Mouse (Mus musculus) testis, adult 2 months (tissue): ENCODE measurements around the gene Olfr718-ps1. TPM values are rescaled to one million over a fixed set of nuclear protein-coding genes. Genes with fewer than 3 reads are reported as not detected.
"Not testable (repeated sequence)": the region's sequence is repeated elsewhere in the genome, so short reads cannot be mapped to it uniquely, and the experiment has no call there.

Experiments used
- H3K27ac ChIP-seq: fragments of 200-500 bp; 2 replicates; pipeline ENCODE4 v1.5.1; 2012; ENCODE audit warnings: low read depth, low read length; ENCODE audit not compliant: control insufficient read depth, insufficient read depth
- H3K27me3 ChIP-seq: fragments of 200-500 bp; 2 replicates; pipeline ENCODE4 v1.6.1; 2012; ENCODE audit warnings: mild to moderate bottlenecking, low read length, moderate library complexity; ENCODE audit not compliant: control insufficient read depth, insufficient read depth
- H3K36me3 ChIP-seq: fragments of 200-500 bp; 2 replicates; pipeline ENCODE4 v1.6.1; 2012; ENCODE audit warnings: mild to moderate bottlenecking, low read length; ENCODE audit not compliant: control insufficient read depth, insufficient read depth
- H3K4me1 ChIP-seq: fragments of 200-500 bp; 2 replicates; pipeline ENCODE4 v1.6.1; 2012; ENCODE audit warnings: low read length; ENCODE audit not compliant: control insufficient read depth, insufficient read depth
- H3K4me3 ChIP-seq: fragments of 200-500 bp; 2 replicates; pipeline ENCODE4 v1.5.1; 2012; ENCODE audit warnings: low read depth, mild to moderate bottlenecking, low read length, moderate library complexity, mixed read lengths; ENCODE audit not compliant: control insufficient read depth
- CTCF ChIP-seq: fragments of 200-500 bp; IDR thresholded peaks from 2 replicates; pipeline ENCODE4 v1.5.1; 2012; ENCODE audit warnings: low read depth, mild to moderate bottlenecking, inconsistent platforms, low read length, moderate library complexity; ENCODE audit not compliant: control insufficient read depth, insufficient read depth, insufficient replicate concordance
- POLR2A ChIP-seq: fragments of 200-500 bp; IDR thresholded peaks from 2 replicates; pipeline ENCODE4 v1.6.1; 2012; ENCODE audit warnings: low read depth, mild to moderate bottlenecking, inconsistent platforms, low read length, moderate library complexity; ENCODE audit not compliant: control insufficient read depth
- polyA plus RNA-seq: library from polyadenylated mRNA; depleted of rRNA; stranded (reverse); fragments of >200 nt; gene quantifications from 2 replicates; pipeline ENCODE4 v1.2.3, GENCODE M21; 2012; rRNA removed

Olfr718-ps1 gene
- not detected in 2 replicates for polyA plus RNA-seq

GRCm38 (mm10) chr5:143147481-143147880 lies at the start of gene Olfr718-ps1:
TSS of gene Olfr718-ps1 (minus strand) at chr5:143147581.
- Histone ChIP-seq H3K4me1 (no peaks in the 10 kb centered on the region), H3K27me3 (no peaks in the 10 kb centered on the region), H3K4me3 (no peak within 1 kb of the TSS), H3K36me3 (no peaks in the 10 kb centered on the region), H3K27ac (no peak within 1 kb of the TSS)
- no peak for TF ChIP-seq POLR2A

GRCm38 (mm10) chr5:143196506-143196905 lies 49.1 kb upstream of the Olfr718-ps1 start:
- no peak for TF ChIP-seq POLR2A
- TF ChIP-seq CTCF: no peak
- H3K27ac ChIP-seq: no peak overlapping the region
- H3K36me3 ChIP-seq: no peaks in the 10 kb centered on the region
- H3K4me3 ChIP-seq: no peak overlapping the region
- H3K4me1 ChIP-seq: no peaks in the 10 kb centered on the region
- no peaks in the 10 kb centered on the region for H3K27me3 ChIP-seq

- Histone ChIP-seq H3K27ac (no peak overlapping the region), H3K4me1 (no peaks in the 10 kb centered on the region), H3K4me3 (no peak overlapping the region), H3K36me3 (no peaks in the 10 kb centered on the region), H3K27me3 (no peaks in the 10 kb centered on the region)
- TF ChIP-seq POLR2A (no peak), CTCF (no peak)
Observed at GRCm38 (mm10) chr5:143195166-143195565, 47.8 kb upstream of the Olfr718-ps1 start.

- H3K36me3 ChIP-seq, H3K27ac ChIP-seq, H3K27me3 ChIP-seq, H3K4me3 ChIP-seq, H3K4me1 ChIP-seq: not testable (repeated sequence)
Observed at GRCm38 (mm10) chr5:143194747-143195146, 47.4 kb upstream of the Olfr718-ps1 start.

- Histone ChIP-seq H3K27ac (no peak overlapping the region), H3K27me3 (no peaks in the 10 kb centered on the region), H3K36me3 (no peaks in the 10 kb centered on the region), H3K4me1 (no peaks in the 10 kb centered on the region), H3K4me3 (no peak overlapping the region)
- TF ChIP-seq CTCF (no peak), POLR2A (no peak)
Observed at GRCm38 (mm10) chr5:143192806-143193205, 45.4 kb upstream of the Olfr718-ps1 start.

- not testable (repeated sequence) for H3K27ac ChIP-seq, H3K27me3 ChIP-seq, H3K4me3 ChIP-seq, H3K4me1 ChIP-seq, H3K36me3 ChIP-seq
Observed at GRCm38 (mm10) chr5:143188014-143188413, 40.6 kb upstream of the Olfr718-ps1 start.

GRCm38 (mm10) chr5:143180255-143181076 lies 33.1 kb upstream of the Olfr718-ps1 start, which contains the start of the genes Rbak and Spdye4b:
TSS of gene Rbak (minus strand) at chr5:143180775.
TSS of gene Spdye4b (plus strand) at chr5:143181017.
- peak within 1 kb of the TSS; percentile 85 for H3K4me3 ChIP-seq
- peaks cover 6% of the 10 kb centered on the region for H3K4me1 ChIP-seq
- no peaks in the 10 kb centered on the region for H3K27me3 ChIP-seq
- H3K27ac ChIP-seq: peak within 1 kb of the TSS; percentile 73
- H3K36me3 ChIP-seq: no peaks in the 10 kb centered on the region
- TF ChIP-seq POLR2A: peak; percentile 77
- no peak for TF ChIP-seq CTCF

- no peak overlapping the region for H3K27ac ChIP-seq
- H3K36me3 ChIP-seq: no peaks in the 10 kb centered on the region; the same call in 1 of the 2 replicates
- TF ChIP-seq POLR2A (no peak), CTCF (no peak)
- peaks cover 6% of the 10 kb centered on the region for H3K4me1 ChIP-seq
- H3K27me3 ChIP-seq: no peaks in the 10 kb centered on the region
- no peak overlapping the region for H3K4me3 ChIP-seq
Observed at GRCm38 (mm10) chr5:143179179-143179578, 31.8 kb upstream of the Olfr718-ps1 start.
